Mouse (Mus musculus) forebrain, embryonic 15.5 days (tissue): ENCODE measurements at regions not wholly inside any gene's neighbourhood (a gene's known extent, or its start where the extent isn't known, plus 50 kb on each side); places are given as distances from the start of the nearest gene placed in this dataset.

Experiments
- ATAC-seq: fragments of 200-750 bp; cut with Nextera tagmentation; replicated peaks from 2 replicates; pipeline ENCODE4 v1.8.0; 2017; ENCODE audit warnings: mild to moderate bottlenecking, moderate TSS enrichment, moderate library complexity
- H3K27ac ChIP-seq: fragments of 300-500 bp; sonication (generic); replicated peaks from 2 replicates; pipeline ENCODE4 v1.5.1; 2015; ENCODE audit warnings: mild to moderate bottlenecking, inconsistent platforms
- H3K27me3 ChIP-seq: fragments of 300-500 bp; sonication (generic); 2 replicates; pipeline ENCODE4 v1.6.1; 2015; ENCODE audit warnings: inconsistent platforms
- H3K36me3 ChIP-seq: fragments of 300-500 bp; sonication (generic); 2 replicates; pipeline ENCODE4 v1.6.1; 2015; ENCODE audit warnings: mild to moderate bottlenecking, inconsistent platforms
- H3K4me1 ChIP-seq: fragments of 300-500 bp; sonication (generic); 2 replicates; pipeline ENCODE4 v1.6.1; 2015; ENCODE audit warnings: inconsistent platforms
- H3K4me2 ChIP-seq: fragments of 300-500 bp; sonication (generic); replicated peaks from 2 replicates; pipeline ENCODE4 v1.6.1; 2015; ENCODE audit warnings: mild to moderate bottlenecking, inconsistent platforms
- H3K4me3 ChIP-seq: fragments of 300-500 bp; sonication (generic); 2 replicates; pipeline ENCODE4 v1.5.1; 2015; ENCODE audit warnings: mild to moderate bottlenecking, inconsistent platforms
- H3K9ac ChIP-seq: fragments of 300-500 bp; sonication (generic); replicated peaks from 2 replicates; pipeline ENCODE4 v1.6.1; 2015; ENCODE audit warnings: mild to moderate bottlenecking, inconsistent platforms
- H3K9me3 ChIP-seq: fragments of 300-500 bp; sonication (generic); 2 replicates; pipeline ENCODE4 v1.6.1; 2016; ENCODE audit warnings: inconsistent platforms
- WGBS: fragments of 180-500 bp; shearing (Covaris S2); methylation state at CpG from one replicate; pipeline ENCODE4 v1.1.7; 2015; ENCODE audit warnings: mixed read lengths; 5-methylcytosine and 5-hydroxymethylcytosine counted together

DNA sequence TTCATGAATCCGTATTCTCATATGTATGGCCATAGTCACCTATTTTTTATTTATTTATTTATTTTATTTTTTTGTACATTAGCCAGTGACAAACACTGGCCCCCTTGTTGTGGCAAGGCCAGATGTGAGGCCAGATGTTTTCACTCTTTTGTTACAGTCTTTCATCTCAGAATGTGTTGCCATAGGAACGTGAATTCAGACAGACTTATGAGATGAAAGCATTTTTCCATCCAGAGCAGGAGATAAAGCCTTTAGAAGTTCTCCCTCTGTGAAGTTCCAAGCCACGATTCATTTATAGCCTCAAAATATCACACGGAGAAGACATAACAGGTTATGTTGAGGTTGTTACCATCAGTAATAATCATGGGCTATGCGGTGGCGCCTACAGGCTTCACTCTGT is 220.9 kb downstream of the Arpp21 start:
- Histone ChIP-seq H3K4me2 (no peak overlapping the region), H3K4me1 (no peaks in the 10 kb centered on the region), H3K4me3 (no peak overlapping the region), H3K9me3 (no peaks in the 10 kb centered on the region), H3K27me3 (no peaks in the 10 kb centered on the region), H3K9ac (no peak overlapping the region), H3K36me3 (no peaks in the 10 kb centered on the region), H3K27ac (no peak overlapping the region)
- 77% methylated on average over 6 of the region's 6 CpGs for WGBS
- no peak for ATAC-seq

GRCm38 (mm10) chr9:111994401-111994800 is 241.3 kb downstream of the Arpp21 start:
- H3K9ac ChIP-seq, result no peak overlapping the region
- H3K36me3 ChIP-seq, result no peaks in the 10 kb centered on the region
- no peaks in the 10 kb centered on the region for H3K27me3 ChIP-seq
- H3K9me3 ChIP-seq, result no peaks in the 10 kb centered on the region
- no peak overlapping the region for H3K27ac ChIP-seq
- 37% methylated on average over 4 of the region's 4 CpGs for WGBS
- ATAC-seq, result no peak
- H3K4me2 ChIP-seq, result no peak overlapping the region
- no peaks in the 10 kb centered on the region for H3K4me1 ChIP-seq
- no peak overlapping the region for H3K4me3 ChIP-seq

DNA sequence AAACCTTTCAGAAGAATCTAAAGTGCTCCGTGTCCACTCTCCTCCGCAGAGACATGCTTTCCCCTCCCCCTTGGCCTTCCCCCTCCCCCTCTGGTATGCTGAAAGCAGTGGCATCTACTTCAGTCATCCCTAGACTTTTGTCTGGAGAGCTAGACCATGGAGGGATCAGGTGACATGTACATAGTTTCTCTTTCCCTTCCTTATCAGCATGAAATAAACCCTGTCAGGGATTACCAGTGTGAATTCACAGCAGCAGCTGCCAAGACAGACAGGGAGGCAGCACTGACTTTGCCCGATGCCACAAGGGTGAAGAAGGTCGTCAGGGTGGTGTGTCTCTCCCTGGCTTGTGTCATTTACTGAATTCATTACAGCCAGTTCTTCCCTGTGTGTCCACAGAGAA is 241.9 kb downstream of the Arpp21 start:
- no peak overlapping the region for H3K4me3 ChIP-seq
- no peaks in the 10 kb centered on the region for H3K36me3 ChIP-seq
- no peak overlapping the region for H3K9ac ChIP-seq
- H3K4me1 ChIP-seq, result no peaks in the 10 kb centered on the region
- no peak for ATAC-seq
- no peak overlapping the region for H3K4me2 ChIP-seq
- H3K9me3 ChIP-seq, result no peaks in the 10 kb centered on the region
- no peaks in the 10 kb centered on the region for H3K27me3 ChIP-seq
- no peak overlapping the region for H3K27ac ChIP-seq
- 37% methylated on average over 4 of the region's 4 CpGs for WGBS

DNA sequence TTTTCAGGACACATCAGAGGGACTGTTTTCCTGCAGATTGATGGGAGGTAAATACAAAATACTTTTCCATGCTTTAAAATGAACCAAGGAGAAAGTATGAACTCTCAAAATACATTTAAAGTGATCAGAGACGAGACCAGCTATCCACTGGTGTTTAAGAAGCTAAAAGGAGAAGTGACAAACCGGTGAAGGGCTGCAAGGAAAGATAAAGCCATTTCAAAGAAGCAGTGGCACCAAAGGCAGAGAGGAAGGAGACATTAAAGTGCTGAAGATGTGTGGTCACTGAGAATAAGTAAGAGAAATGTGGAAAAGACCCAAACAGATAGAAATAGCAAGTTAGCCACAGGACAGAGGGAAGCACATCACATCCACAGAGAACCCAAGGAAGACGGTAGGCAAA is 245.7 kb downstream of the Arpp21 start:
- 85% methylated on average over 3 of the region's 3 CpGs for WGBS
- Histone ChIP-seq H3K4me2 (no peak overlapping the region), H3K27ac (no peak overlapping the region), H3K27me3 (no peaks in the 10 kb centered on the region), H3K9me3 (no peaks in the 10 kb centered on the region), H3K36me3 (no peaks in the 10 kb centered on the region), H3K9ac (no peak overlapping the region), H3K4me1 (no peaks in the 10 kb centered on the region), H3K4me3 (no peak overlapping the region)
- no peak for ATAC-seq

- Histone ChIP-seq H3K27ac (no peak overlapping the region), H3K9ac (no peak overlapping the region), H3K4me3 (no peak overlapping the region), H3K4me2 (no peak overlapping the region), H3K36me3 (no peaks in the 10 kb centered on the region), H3K27me3 (no peaks in the 10 kb centered on the region), H3K4me1 (no peaks in the 10 kb centered on the region), H3K9me3 (no peaks in the 10 kb centered on the region)
- no peak for ATAC-seq
- WGBS, result 65% methylated on average over 5 of the region's 5 CpGs
Measured at GRCm38 (mm10) chr9:111963405-111964037, 272.2 kb downstream of the Arpp21 start.

GRCm38 (mm10) chr9:111957799-111958198 is 267.7 kb upstream of the Stac start:
- Histone ChIP-seq H3K9me3 (no peaks in the 10 kb centered on the region), H3K9ac (no peak overlapping the region), H3K27ac (no peak overlapping the region), H3K27me3 (no peaks in the 10 kb centered on the region), H3K4me1 (no peaks in the 10 kb centered on the region), H3K4me2 (no peak overlapping the region), H3K36me3 (no peaks in the 10 kb centered on the region), H3K4me3 (no peak overlapping the region)
- no peak for ATAC-seq
- 51% methylated on average over 2 of the region's 2 CpGs for WGBS

DNA sequence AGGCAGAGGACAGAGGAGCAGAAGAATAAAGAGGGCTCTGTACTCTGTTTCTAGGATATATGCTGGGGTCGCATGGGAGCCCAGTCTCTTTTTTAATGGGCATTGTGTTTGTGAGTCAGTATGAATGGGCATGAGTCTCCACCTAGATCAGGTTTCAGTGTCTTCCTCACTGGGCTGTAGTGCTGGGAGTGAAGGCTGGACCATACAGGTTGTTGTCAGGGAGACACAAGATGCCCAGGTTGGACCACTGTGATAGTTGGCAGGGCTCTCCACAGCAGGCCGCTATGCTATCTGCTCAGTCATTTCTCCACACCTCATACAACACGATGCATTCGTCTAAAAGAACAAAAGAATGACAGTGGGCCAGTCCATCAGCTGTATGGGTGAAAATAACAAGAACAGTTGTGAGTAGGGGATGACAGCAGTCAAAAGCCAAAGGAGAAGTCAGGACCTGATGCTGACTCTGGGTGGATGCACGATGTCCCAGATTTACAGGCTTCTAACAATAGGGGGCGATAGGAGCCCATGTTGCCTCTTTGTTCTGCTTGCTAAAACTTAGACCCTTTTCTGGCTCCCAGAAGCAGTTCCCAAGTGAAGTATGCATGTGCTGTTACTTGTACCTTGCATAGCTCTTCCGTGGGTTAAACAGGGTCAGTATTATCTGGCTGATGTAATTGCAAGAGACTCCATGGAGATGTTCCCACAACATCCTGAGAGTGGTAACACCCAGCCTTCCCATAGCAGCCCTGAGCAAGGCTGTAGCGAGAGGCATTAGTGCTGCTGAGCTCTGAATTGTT is 249.3 kb upstream of the Stac start:
- Histone ChIP-seq H3K27ac (no peak overlapping the region), H3K4me1 (no peaks in the 10 kb centered on the region), H3K4me2 (no peak overlapping the region), H3K9me3 (no peaks in the 10 kb centered on the region), H3K27me3 (no peaks in the 10 kb centered on the region), H3K4me3 (no peak overlapping the region), H3K36me3 (no peaks in the 10 kb centered on the region), H3K9ac (no peak overlapping the region)
- ATAC-seq, result no peak
- 48% methylated on average over 8 of the region's 8 CpGs for WGBS

DNA sequence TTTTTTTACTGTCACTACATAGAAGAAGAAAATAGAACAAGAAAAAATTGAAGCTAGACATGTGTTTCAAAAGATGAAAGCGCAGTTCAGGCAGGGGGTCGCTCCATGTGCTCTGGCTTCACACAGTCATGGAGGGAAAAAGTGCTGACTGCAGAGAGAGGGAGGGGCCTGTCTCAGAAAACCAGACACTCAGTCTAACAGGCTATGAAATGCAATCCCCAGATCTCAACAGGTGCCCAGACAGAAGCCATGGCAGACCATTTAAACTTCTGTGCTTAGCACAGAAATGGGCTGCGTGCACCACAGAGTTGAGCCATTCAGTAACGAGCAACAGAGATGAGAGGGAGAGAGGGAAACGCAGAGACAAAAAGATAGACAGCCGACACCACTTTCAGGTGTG is 242.3 kb upstream of the Stac start:
- ATAC-seq, result no peak
- H3K9me3 ChIP-seq, result no peaks in the 10 kb centered on the region
- no peaks in the 10 kb centered on the region for H3K4me1 ChIP-seq
- H3K4me3 ChIP-seq, result no peak overlapping the region
- H3K4me2 ChIP-seq, result no peak overlapping the region
- H3K36me3 ChIP-seq, result no peaks in the 10 kb centered on the region
- no peak overlapping the region for H3K9ac ChIP-seq
- no peaks in the 10 kb centered on the region for H3K27me3 ChIP-seq
- WGBS, result 83% methylated on average over 6 of the region's 6 CpGs
- no peak overlapping the region for H3K27ac ChIP-seq

GRCm38 (mm10) chr9:111918275-111918940 is 228.3 kb upstream of the Stac start:
- Histone ChIP-seq H3K9me3 (no peaks in the 10 kb centered on the region), H3K4me1 (0 out of 2 replicates have a peak, but pooled peaks cover 2% of the 10 kb centered on the region), H3K27ac (no peak overlapping the region), H3K4me2 (no peak overlapping the region), H3K27me3 (no peaks in the 10 kb centered on the region), H3K9ac (no peak overlapping the region), H3K4me3 (no peak overlapping the region), H3K36me3 (no peaks in the 10 kb centered on the region)
- ATAC-seq, result peak; percentile 91
- 22% methylated on average over 16 of the region's 16 CpGs for WGBS

- Histone ChIP-seq H3K27ac (no peak overlapping the region), H3K4me1 (0 out of 2 replicates have a peak, but pooled peaks cover 2% of the 10 kb centered on the region), H3K9me3 (no peaks in the 10 kb centered on the region), H3K4me2 (peak overlapping the region; percentile 27; the same call in 1 of the 2 replicates), H3K36me3 (no peaks in the 10 kb centered on the region), H3K9ac (no peak overlapping the region), H3K27me3 (no peaks in the 10 kb centered on the region), H3K4me3 (no peak overlapping the region)
- ATAC-seq, result peak; percentile 83
- WGBS, result 33% methylated on average over 17 of the region's 17 CpGs
Measured at GRCm38 (mm10) chr9:111916684-111917535, 226.8 kb upstream of the Stac start.

GRCm38 (mm10) chr9:111908806-111909205 is 218.7 kb upstream of the Stac start:
- 53% methylated on average over 4 of the region's 4 CpGs for WGBS

GRCm38 (mm10) chr9:111900196-111900595 is 210.0 kb upstream of the Stac start:
- Histone ChIP-seq H3K9ac (no peak overlapping the region), H3K36me3 (no peaks in the 10 kb centered on the region), H3K4me2 (no peak overlapping the region), H3K27me3 (no peaks in the 10 kb centered on the region), H3K27ac (no peak overlapping the region), H3K4me1 (no peaks in the 10 kb centered on the region), H3K4me3 (no peak overlapping the region), H3K9me3 (no peaks in the 10 kb centered on the region)
- no peak for ATAC-seq

More at GRCm38 (mm10) chr9:111908806-111909205, 218.7 kb upstream of the Stac start:
- Histone ChIP-seq H3K4me1 (no peaks in the 10 kb centered on the region), H3K4me2 (no peak overlapping the region), H3K27me3 (no peaks in the 10 kb centered on the region), H3K36me3 (no peaks in the 10 kb centered on the region), H3K27ac (no peak overlapping the region), H3K9me3 (no peaks in the 10 kb centered on the region), H3K9ac (no peak overlapping the region), H3K4me3 (no peak overlapping the region)
- no peak for ATAC-seq
